Mouse (Mus musculus): Measurements from ENCODE around the gene Vmn2r48. TPM values are rescaled to one million over a fixed set of nuclear protein-coding genes. Genes with fewer than 3 reads are reported as not detected.
"Not testable (repeated sequence)": the region's sequence is repeated elsewhere in the genome, so short reads cannot be mapped to it uniquely, and the experiment has no call there.

Vmn2r48 gene
- not detected in 2 replicates for polyA plus RNA-seq (2016; fragmentation: Nextera tagmentation; extraction: Ambion mirVana)

DNA sequence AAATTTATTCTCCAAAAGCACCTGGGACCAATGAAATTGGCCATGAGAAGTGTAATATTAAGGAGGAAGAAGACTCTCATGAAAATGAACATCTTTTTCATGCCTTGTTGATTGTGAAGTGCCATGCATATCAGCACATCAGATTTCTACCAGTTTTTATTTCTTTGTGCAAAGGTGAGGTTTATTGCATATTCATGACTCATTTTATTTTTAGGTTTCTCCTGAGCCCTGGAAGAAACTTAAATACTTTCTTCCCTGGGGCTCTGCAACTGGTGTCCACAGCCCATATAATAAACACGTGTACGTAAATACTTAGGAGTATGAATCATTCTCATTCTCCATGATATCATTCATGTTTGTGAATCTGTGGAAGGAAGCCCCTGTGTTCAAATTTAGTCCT, at the start of gene Vmn2r48:
Vmn2r48 (minus strand) TSS at position 101 of the 400 bp plus-strand sequence.
- H3K36me3 ChIP-seq; H3K9me3 ChIP-seq; H3K27ac ChIP-seq (replicated peaks); H3K27me3 ChIP-seq; H3K4me3 ChIP-seq; ATAC-seq (ENCODE audit: low FRiP score, low read depth); H3K9ac ChIP-seq (replicated peaks); H3K4me1 ChIP-seq; H3K4me2 ChIP-seq (replicated peaks): not testable (repeated sequence)
- 76% methylated on average over 2 of the region's 2 CpGs for WGBS

DNA sequence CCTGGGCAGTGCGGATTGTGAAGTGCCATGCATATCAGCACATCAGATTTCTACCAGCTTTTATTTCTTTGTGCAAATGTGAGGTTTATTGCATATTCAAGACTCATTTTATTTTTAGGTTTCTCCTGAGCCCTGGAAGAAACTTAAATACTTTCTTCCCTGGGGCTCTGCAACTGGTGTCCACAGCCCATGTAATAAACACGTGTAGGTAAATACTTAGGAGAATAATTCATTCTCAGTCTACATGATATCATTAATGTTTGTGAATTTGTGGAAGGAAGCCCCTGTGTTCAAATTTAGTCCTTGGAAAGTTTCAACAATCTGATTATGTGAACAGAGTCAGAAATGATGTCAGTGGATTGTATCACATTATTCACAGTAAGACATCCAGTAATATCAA, 38.8 kb upstream of the Vmn2r48 start, which contains the start of gene Vmn2r49:
Vmn2r49 (minus strand) TSS at position 101 of the 400 bp plus-strand sequence.
- 47% methylated on average over 2 of the region's 2 CpGs for whole genome bisulfite sequencing
- not testable (repeated sequence) for H3K9me3 ChIP-seq; H3K9ac ChIP-seq (replicated peaks); H3K36me3 ChIP-seq; H3K4me1 ChIP-seq; H3K4me2 ChIP-seq (replicated peaks); ATAC-seq (ENCODE audit: low FRiP score, low read depth); H3K4me3 ChIP-seq; H3K27me3 ChIP-seq; H3K27ac ChIP-seq (replicated peaks)

Other genes with a start within 250 kb of the Vmn2r48 start
- gene Vmn2r46, start 183.0 kb downstream of the Vmn2r48 start, polyA plus RNA-seq (2016; fragmentation: Nextera tagmentation; extraction: Ambion mirVana), result not detected in 2 replicates
- gene Vmn2r47, start 112.3 kb downstream of the Vmn2r48 start, polyA plus RNA-seq (2016; fragmentation: Nextera tagmentation; extraction: Ambion mirVana), result not detected in 2 replicates
- gene Vmn2r49, start 38.7 kb upstream of the Vmn2r48 start, polyA plus RNA-seq (2016; fragmentation: Nextera tagmentation; extraction: Ambion mirVana), result not detected in 2 replicates
- not detected in 2 replicates for gene Vmn2r50, start 99.7 kb upstream of the Vmn2r48 start, polyA plus RNA-seq (2016; fragmentation: Nextera tagmentation; extraction: Ambion mirVana)
- not detected in 2 replicates for gene Vmn2r51, start 152.2 kb upstream of the Vmn2r48 start, polyA plus RNA-seq (2016; fragmentation: Nextera tagmentation; extraction: Ambion mirVana)
- gene Vmn2r52, start 223.0 kb upstream of the Vmn2r48 start, polyA plus RNA-seq (2016; fragmentation: Nextera tagmentation; extraction: Ambion mirVana), result not detected in 2 replicates

All from midbrain, embryonic 12.5 days (tissue).